Mouse (Mus musculus) forebrain, embryonic 15.5 days (tissue): ENCODE measurements around the gene Tas2r126. TPM values are rescaled to one million over a fixed set of nuclear protein-coding genes. Genes with fewer than 3 reads are reported as not detected.

ENCODE experiments used
- ATAC-seq: fragments of 200-750 bp; cut with Nextera tagmentation; replicated peaks from 2 replicates; pipeline ENCODE4 v1.8.0; 2017; ENCODE audit warnings: mild to moderate bottlenecking, moderate TSS enrichment, moderate library complexity
- H3K27ac ChIP-seq: fragments of 300-500 bp; sonication (generic); replicated peaks from 2 replicates; pipeline ENCODE4 v1.5.1; 2015; ENCODE audit warnings: mild to moderate bottlenecking, inconsistent platforms
- H3K27me3 ChIP-seq: fragments of 300-500 bp; sonication (generic); 2 replicates; pipeline ENCODE4 v1.6.1; 2015; ENCODE audit warnings: inconsistent platforms
- H3K36me3 ChIP-seq: fragments of 300-500 bp; sonication (generic); 2 replicates; pipeline ENCODE4 v1.6.1; 2015; ENCODE audit warnings: mild to moderate bottlenecking, inconsistent platforms
- H3K4me1 ChIP-seq: fragments of 300-500 bp; sonication (generic); 2 replicates; pipeline ENCODE4 v1.6.1; 2015; ENCODE audit warnings: inconsistent platforms
- H3K4me2 ChIP-seq: fragments of 300-500 bp; sonication (generic); replicated peaks from 2 replicates; pipeline ENCODE4 v1.6.1; 2015; ENCODE audit warnings: mild to moderate bottlenecking, inconsistent platforms
- H3K4me3 ChIP-seq: fragments of 300-500 bp; sonication (generic); 2 replicates; pipeline ENCODE4 v1.5.1; 2015; ENCODE audit warnings: mild to moderate bottlenecking, inconsistent platforms
- H3K9ac ChIP-seq: fragments of 300-500 bp; sonication (generic); replicated peaks from 2 replicates; pipeline ENCODE4 v1.6.1; 2015; ENCODE audit warnings: mild to moderate bottlenecking, inconsistent platforms
- H3K9me3 ChIP-seq: fragments of 300-500 bp; sonication (generic); 2 replicates; pipeline ENCODE4 v1.6.1; 2016; ENCODE audit warnings: inconsistent platforms
- WGBS: fragments of 180-500 bp; shearing (Covaris S2); methylation state at CpG from one replicate; pipeline ENCODE4 v1.1.7; 2015; ENCODE audit warnings: mixed read lengths; 5-methylcytosine and 5-hydroxymethylcytosine counted together
- polyA plus RNA-seq: library from polyadenylated mRNA; unstranded; fragments of >200 nt; fragmentation: Nextera tagmentation; extraction: Ambion mirVana; gene quantifications from 2 replicates; pipeline ENCODE4 v1.2.1, GENCODE M21; 2015

Tas2r126 gene
- polyA plus RNA-seq, result not detected in 2 replicates

DNA sequence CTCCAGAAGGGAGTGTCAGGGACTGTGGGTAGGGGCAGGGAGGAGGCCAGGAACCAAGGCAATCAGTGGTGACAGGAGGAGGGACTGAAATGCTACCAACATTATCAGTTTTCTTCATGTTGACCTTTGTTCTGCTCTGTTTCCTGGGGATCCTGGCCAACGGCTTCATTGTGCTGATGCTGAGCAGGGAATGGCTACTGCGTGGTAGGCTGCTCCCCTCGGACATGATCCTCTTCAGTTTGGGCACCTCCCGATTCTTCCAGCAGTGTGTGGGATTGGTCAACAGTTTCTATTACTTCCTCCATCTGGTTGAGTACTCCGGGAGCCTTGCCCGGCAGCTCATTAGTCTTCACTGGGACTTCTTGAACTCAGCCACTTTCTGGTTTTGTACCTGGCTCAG lies at the start of gene Tas2r126:
Gene Tas2r126, plus strand, starts transcription at position 90 of the 400 bp plus-strand sequence.
- H3K9ac ChIP-seq, result no peak within 1 kb of the TSS
- ATAC-seq, result no peak
- no peak within 1 kb of the TSS for H3K27ac ChIP-seq
- 91% methylated on average over 6 of the region's 6 CpGs for WGBS
- H3K4me1 ChIP-seq, result no peaks in the 10 kb centered on the region
- H3K36me3 ChIP-seq, result no peaks in the 10 kb centered on the region
- no peaks in the 10 kb centered on the region for H3K9me3 ChIP-seq
- H3K4me3 ChIP-seq, result no peak within 1 kb of the TSS
- H3K27me3 ChIP-seq, result no peaks in the 10 kb centered on the region
- no peak within 1 kb of the TSS for H3K4me2 ChIP-seq

DNA sequence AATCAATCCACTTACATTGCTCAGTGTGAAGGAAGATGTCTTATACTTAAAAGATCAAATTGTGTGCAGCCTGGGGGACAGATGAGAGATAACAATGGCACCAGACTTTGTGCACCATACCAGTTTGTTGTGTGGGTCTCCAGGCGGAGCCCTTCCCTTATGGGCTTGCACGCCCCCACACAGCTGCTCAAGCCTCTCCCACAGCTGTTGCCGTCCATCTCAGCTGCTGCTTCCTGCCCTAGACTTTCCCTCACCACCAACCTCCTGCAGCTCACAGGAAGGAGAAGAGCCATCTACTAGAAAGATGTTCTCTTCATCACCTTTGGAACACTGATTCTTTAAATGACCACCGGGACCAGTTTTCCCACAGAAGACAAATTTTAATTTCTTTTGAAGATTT lies 48.7 kb upstream of the Tas2r126 start:
- Histone ChIP-seq H3K27ac (no peak overlapping the region), H3K27me3 (no peaks in the 10 kb centered on the region)
- 90% methylated on average over 4 of the region's 4 CpGs for WGBS

DNA sequence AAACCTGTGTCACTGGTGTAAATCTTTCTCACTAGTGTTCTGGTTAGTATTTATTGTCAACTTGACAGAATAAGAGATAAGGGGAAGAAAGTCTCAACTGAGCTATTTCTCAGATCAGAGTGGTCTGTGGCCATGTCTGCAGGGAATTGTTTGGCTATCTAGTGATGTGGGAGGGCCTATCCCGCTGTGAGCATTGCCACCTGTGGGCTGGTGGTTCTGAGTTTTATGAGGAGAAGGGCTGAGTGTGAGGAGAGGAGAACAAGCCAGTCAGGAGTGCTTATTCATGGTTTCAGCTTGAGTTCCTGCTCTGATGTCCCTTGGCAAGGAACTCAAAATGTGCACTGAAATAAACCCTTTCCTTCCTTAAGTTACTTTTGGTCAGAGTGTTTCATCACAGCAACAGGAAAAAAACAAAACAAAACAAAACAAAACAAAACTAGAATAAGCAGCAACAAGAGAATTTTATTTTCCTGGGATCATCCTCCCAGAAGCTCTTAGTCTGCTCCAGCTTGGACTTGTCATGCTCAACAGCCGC lies 42.5 kb upstream of the Tas2r126 start:
- Histone ChIP-seq H3K9me3 (no peaks in the 10 kb centered on the region), H3K27me3 (no peaks in the 10 kb centered on the region), H3K4me3 (no peak overlapping the region), H3K4me2 (no peak overlapping the region), H3K4me1 (no peaks in the 10 kb centered on the region), H3K27ac (no peak overlapping the region), H3K9ac (no peak overlapping the region), H3K36me3 (no peaks in the 10 kb centered on the region)
- 78% methylated on average over 2 of the region's 2 CpGs for WGBS
- ATAC-seq, result no peak

More for the DNA sequence above, 48.7 kb upstream of the Tas2r126 start:
- no peak for ATAC-seq
- Histone ChIP-seq H3K36me3 (no peaks in the 10 kb centered on the region), H3K4me3 (no peak overlapping the region), H3K4me2 (no peak overlapping the region), H3K9ac (no peak overlapping the region), H3K9me3 (no peaks in the 10 kb centered on the region), H3K4me1 (no peaks in the 10 kb centered on the region)

DNA sequence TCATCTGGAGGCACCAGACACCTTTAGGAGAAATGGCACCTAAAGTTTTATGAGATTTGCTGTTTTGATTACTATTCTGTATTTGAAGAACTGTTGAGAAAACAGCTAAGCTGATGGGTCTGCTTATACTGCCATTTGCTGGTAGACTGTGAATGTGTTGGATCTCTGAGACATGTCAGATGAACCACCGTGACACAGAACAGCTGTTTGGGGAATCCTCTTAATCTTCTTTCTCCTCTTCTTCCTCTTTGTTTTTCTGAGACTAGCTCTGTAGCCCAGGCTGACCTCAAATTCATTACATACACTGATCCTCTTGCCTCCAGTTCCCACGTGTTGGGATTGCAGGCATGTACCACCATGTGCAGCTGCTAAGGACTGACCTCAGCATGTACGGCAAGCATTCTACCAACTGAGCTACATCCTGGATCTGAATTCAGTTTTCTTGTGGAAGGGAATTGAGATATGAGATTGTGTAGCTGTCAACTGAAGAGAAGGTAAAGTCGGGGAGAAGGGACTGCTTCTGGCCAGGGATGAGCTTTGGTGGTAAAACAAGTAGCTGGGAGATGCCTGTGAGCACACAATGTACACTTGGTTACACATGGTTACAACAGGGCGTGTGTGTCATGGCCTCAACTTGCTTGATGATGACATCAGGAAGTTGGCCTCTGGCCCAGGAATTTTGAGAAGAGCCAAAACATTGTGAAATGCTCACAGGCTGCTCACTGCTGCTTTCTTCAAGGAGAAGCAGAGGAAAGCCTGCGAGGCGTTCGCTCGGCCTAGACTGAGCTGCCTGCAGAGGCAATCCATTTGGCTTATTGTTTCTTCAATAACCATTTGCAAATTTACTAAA lies 38.1 kb upstream of the Tas2r126 start:
- H3K4me2 ChIP-seq, result no peak overlapping the region
- no peaks in the 10 kb centered on the region for H3K9me3 ChIP-seq
- H3K27ac ChIP-seq, result no peak overlapping the region
- 69% methylated on average over 9 of the region's 9 CpGs for WGBS
- H3K4me1 ChIP-seq, result no peaks in the 10 kb centered on the region
- no peaks in the 10 kb centered on the region for H3K27me3 ChIP-seq
- ATAC-seq, result no peak
- H3K9ac ChIP-seq, result no peak overlapping the region
- no peak overlapping the region for H3K4me3 ChIP-seq
- H3K36me3 ChIP-seq, result no peaks in the 10 kb centered on the region

DNA sequence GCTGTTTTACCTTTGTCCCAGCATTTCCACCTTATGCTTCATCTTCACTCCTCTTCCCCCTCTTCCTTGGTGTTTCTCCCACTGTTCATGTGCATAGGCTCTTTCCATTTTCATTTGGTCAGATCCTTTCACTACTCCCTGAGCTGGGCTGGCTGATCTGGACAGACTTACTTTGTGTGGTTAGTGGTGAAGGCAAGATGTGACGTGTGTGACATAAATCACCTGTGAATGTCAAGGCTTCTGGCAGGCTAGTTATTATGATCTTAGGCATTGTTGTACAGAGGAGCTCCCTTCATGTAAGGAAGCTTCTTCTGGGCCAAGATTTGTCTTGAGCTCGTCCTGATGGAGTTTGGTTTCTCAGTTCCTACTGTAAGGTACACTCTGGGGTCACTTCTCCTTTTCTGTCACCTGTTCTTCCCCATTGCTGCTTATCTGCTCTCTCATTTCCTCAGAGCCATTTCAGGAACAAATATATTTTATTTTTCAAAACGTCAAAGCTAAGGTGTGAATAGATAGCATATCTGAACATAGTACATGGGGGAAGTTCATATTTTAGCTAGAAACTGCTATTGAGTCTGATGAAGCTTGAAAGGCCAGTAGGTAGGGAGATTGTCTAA lies 37.2 kb upstream of the Tas2r126 start:
- 74% methylated on average over 3 of the region's 3 CpGs for WGBS
- Histone ChIP-seq H3K4me1 (no peaks in the 10 kb centered on the region), H3K27me3 (no peaks in the 10 kb centered on the region), H3K27ac (no peak overlapping the region), H3K36me3 (no peaks in the 10 kb centered on the region), H3K4me3 (no peak overlapping the region), H3K9me3 (no peaks in the 10 kb centered on the region), H3K9ac (no peak overlapping the region), H3K4me2 (no peak overlapping the region)
- ATAC-seq, result no peak

DNA sequence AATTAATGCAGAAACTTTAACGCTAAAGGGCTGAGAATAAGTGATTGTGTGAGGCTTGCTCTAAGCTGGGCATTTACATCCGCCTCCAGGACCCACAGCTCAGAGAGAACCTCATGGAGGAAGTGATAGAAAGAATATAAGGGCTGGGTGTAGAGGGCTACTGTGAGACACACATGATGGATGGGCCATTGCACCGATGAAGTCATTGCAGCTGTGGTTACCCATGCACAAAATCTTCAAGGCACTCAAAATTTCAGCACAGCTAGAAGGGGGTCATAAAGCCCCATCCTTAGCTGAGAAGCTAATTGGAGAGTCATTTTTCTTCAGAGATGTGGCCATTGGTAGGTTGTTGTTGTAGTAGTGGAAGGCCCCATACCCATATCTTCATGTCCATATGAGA lies 36.0 kb upstream of the Tas2r126 start:
- no peak overlapping the region for H3K27ac ChIP-seq
- 92% methylated on average over 3 of the region's 3 CpGs for whole genome bisulfite sequencing

DNA sequence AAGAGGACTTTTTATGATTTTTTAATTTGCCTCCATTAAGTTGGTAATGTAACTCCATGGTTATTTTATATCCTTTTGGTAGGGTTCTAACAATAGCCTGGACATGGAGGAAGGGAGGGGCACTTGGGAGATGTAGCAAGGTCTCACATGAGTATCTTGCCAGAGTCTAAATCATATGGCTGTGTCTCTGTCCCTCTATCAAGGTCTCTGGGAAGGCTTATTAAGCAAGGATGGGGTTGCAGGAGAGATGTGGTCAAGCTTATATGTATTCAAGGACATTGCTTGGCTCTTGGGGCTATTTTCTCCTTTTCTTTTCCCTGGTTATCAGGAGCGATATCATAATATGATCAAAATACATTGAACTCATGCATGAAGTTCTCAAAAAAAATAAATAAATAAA lies 35.3 kb upstream of the Tas2r126 start:
- Histone ChIP-seq H3K4me2 (no peak overlapping the region), H3K27me3 (no peaks in the 10 kb centered on the region), H3K9ac (no peak overlapping the region), H3K4me1 (no peaks in the 10 kb centered on the region), H3K9me3 (no peaks in the 10 kb centered on the region), H3K27ac (no peak overlapping the region), H3K4me3 (no peak overlapping the region), H3K36me3 (no peaks in the 10 kb centered on the region)
- 96% methylated on average over 1 of the region's 1 CpGs for WGBS
- no peak for ATAC-seq

More for the DNA sequence above, 36.0 kb upstream of the Tas2r126 start:
- Histone ChIP-seq H3K36me3 (no peaks in the 10 kb centered on the region), H3K4me3 (no peak overlapping the region), H3K27me3 (no peaks in the 10 kb centered on the region), H3K9me3 (no peaks in the 10 kb centered on the region), H3K9ac (no peak overlapping the region), H3K4me1 (no peaks in the 10 kb centered on the region), H3K4me2 (no peak overlapping the region)
- no peak for ATAC-seq

DNA sequence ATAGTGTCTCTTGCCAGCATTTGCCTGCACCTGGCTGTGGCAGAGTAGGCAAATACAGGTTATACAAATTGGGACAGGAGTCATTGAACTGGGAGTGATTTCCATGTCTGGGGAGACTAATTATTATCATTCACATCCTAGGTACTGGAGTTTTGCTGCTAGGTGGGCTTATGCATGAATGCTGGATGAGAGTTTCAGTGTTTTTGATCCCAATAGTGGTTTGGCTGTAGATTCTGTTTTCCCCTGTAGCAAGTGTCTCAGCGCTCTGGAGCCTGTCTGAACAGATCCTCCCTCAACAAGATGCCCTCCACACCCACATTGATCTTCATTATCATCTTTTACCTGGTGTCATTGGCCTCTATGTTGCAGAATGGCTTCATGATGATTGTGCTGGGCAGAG lies 34.4 kb upstream of the Tas2r126 start, which contains the start of gene Tas2r143:
Gene Tas2r143, plus strand, starts transcription at position 301 of the 400 bp plus-strand sequence.
- Histone ChIP-seq H3K4me1 (no peaks in the 10 kb centered on the region), H3K9ac (no peak within 1 kb of the TSS), H3K36me3 (no peaks in the 10 kb centered on the region), H3K27ac (no peak within 1 kb of the TSS), H3K27me3 (no peaks in the 10 kb centered on the region), H3K4me2 (no peak within 1 kb of the TSS), H3K4me3 (no peak within 1 kb of the TSS), H3K9me3 (no peaks in the 10 kb centered on the region)
- no peak for ATAC-seq
- 86% methylated on average over 1 of the region's 1 CpGs for WGBS

DNA sequence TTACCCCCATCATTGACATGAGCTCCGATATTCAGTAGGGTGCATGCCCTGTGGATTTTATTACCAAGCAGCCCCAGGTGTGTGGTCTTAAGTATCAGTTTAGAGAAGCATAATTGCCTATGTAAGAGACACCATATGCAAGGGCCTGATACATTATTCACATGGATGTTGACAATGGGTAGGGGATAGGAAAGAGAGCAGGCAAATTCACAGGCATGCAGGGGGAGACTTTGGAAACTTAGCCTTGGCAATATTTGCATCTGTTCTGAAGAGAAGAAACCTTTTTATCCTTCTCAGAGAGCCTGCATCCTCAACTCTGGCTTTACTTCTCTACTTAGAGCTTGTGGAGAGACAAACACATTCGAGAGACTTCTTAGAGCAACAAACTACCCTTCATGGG lies 29.2 kb upstream of the Tas2r126 start, which contains the start of gene Tas2r135:
Gene Tas2r135, plus strand, starts transcription at position 301 of the 400 bp plus-strand sequence.
- Histone ChIP-seq H3K27ac (no peak within 1 kb of the TSS), H3K27me3 (no peaks in the 10 kb centered on the region), H3K9me3 (no peaks in the 10 kb centered on the region), H3K4me2 (no peak within 1 kb of the TSS), H3K4me3 (no peak within 1 kb of the TSS), H3K4me1 (no peaks in the 10 kb centered on the region), H3K36me3 (no peaks in the 10 kb centered on the region), H3K9ac (no peak within 1 kb of the TSS)
- 93% methylated on average over 2 of the region's 2 CpGs for WGBS
- no peak for ATAC-seq

DNA sequence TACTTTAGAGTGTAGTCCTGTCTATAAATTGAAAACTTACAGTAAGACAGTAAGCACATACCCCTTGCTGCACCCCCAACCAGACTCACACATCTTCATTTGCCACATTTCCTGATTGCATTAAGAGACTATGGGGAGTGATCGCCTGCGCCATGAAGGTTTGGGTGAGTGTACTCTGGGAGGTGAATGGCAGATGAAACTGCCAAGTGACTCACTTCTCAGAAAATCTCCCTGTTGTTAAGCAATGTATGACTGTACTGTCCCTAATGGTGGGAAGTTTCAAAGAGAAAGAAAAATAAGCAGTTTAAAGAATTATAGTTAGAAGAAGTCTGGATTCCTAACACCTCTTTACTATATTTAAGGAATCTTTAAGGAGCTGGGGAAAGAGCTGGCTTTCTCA lies 14.9 kb upstream of the Tas2r126 start:
- 91% methylated on average over 2 of the region's 2 CpGs for WGBS
- Histone ChIP-seq H3K9me3 (no peaks in the 10 kb centered on the region), H3K4me2 (no peak overlapping the region), H3K36me3 (no peaks in the 10 kb centered on the region), H3K9ac (no peak overlapping the region), H3K27me3 (no peaks in the 10 kb centered on the region), H3K4me1 (no peaks in the 10 kb centered on the region), H3K27ac (no peak overlapping the region), H3K4me3 (no peak overlapping the region)
- no peak for ATAC-seq

DNA sequence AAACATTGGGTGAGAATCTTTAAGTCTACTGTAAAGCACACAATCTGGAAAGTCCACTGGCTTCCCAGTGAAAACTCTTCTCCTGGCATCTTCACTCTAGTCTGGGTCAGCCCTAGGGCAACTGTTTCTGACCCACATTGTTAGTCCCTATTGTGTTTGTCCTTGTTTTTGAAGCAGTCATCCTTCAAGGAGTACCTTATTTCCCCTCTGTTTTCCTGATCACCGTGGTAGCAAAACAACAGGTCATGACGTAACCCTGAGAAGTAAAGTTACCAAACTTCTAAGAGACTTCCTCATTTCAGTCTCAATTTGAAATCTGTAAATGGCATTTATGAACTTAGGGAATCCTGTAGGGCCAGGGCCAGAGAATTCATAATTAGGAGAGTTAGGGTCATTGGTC lies 12.9 kb upstream of the Tas2r126 start:
- 80% methylated on average over 2 of the region's 2 CpGs for WGBS
- no peaks in the 10 kb centered on the region for H3K36me3 ChIP-seq
- H3K4me1 ChIP-seq, result no peaks in the 10 kb centered on the region
- no peak for ATAC-seq
- H3K9ac ChIP-seq, result no peak overlapping the region
- H3K4me2 ChIP-seq, result no peak overlapping the region
- H3K9me3 ChIP-seq, result no peaks in the 10 kb centered on the region
- no peaks in the 10 kb centered on the region for H3K27me3 ChIP-seq
- no peak overlapping the region for H3K4me3 ChIP-seq
- H3K27ac ChIP-seq, result no peak overlapping the region

DNA sequence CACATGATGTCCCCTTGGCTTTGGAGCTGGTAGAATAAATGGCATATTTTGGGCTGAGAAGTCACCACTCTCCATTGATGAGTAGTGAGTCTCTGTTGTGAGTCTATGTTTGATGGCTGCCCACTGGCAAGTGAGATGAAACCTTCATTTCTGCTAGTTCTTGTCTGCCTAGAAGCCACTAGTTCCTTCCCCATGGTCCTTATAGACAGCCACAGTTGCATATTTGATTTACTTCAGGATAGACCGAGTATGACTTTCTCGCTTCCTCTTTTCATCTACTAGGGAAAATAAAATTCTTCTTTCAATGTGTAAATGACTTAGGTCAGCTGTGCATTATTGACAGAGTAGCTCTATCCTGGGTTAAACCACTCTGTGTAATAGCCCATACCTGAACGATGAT lies 9.9 kb upstream of the Tas2r126 start:
- H3K4me3 ChIP-seq, result no peak overlapping the region
- ATAC-seq, result no peak
- WGBS, result 95% methylated on average over 3 of the region's 3 CpGs

More for the DNA sequence above, 9.9 kb upstream of the Tas2r126 start:
- Histone ChIP-seq H3K9me3 (no peaks in the 10 kb centered on the region), H3K27ac (no peak overlapping the region), H3K4me1 (no peaks in the 10 kb centered on the region), H3K36me3 (no peaks in the 10 kb centered on the region), H3K4me2 (no peak overlapping the region), H3K27me3 (no peaks in the 10 kb centered on the region), H3K9ac (no peak overlapping the region)
